Mouse (Mus musculus): ENCODE results near the gene Ankrd63.

Ankrd63 gene

DNA sequence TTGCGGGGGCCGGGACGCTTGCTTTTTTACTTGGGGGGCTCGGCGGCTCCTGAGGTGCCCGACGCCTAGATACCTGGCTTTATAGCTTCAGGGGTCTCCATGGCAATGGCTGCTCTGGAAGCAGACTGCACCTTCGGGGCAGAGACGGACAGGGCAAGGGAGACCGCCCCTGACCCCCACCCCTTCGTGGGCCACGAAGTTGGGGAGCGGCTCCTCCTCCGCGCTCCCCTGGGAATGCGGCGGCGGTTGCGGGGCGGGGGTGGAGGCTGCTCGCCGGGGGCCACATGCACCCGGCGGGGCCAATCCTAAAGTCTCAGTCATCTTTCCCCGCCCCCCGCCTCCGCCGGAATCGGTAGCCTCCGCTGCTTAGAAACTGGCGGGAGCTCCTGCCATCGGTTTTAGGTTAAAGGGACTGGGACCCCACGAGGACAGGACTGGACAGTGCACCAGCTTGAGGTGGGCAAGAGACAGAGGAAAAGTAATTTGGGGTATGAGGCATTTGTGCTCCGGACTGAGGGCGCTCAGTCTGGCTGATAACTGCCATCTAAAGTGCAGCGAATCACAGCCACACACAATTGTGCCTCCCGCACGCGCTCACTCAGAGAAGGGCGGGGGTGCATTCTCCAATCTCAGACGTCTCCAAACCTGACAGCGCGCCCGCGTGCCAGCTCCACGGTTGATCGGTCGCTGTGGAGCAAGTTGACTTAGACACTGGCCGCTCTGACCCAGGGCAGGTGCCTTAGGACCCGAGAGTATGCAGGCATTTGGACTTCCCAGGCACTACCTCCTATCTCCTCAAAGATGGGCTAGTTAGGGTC lies at the start of gene Ankrd63:
Gene Ankrd63, minus strand, starts transcription at position 51 of the 818 bp plus-strand sequence.
- no peak for DNase-seq

DNA sequence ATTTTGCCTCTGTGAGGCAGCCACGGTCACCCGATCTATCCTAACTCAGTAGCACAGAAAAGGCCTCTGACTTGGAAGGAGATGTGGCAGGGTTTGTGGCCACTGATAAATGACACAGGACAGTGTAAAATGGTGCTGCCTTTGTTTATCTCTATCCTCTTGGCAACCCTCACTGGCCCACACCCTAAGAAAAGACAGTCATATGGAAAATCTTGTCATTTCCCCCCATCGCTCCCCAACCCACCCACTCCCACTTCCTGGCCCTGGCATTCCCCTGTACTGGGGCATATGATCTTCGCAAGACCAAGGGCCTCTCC lies 49.0 kb upstream of the Ankrd63 start:
- DNase-seq = no peak

DNA sequence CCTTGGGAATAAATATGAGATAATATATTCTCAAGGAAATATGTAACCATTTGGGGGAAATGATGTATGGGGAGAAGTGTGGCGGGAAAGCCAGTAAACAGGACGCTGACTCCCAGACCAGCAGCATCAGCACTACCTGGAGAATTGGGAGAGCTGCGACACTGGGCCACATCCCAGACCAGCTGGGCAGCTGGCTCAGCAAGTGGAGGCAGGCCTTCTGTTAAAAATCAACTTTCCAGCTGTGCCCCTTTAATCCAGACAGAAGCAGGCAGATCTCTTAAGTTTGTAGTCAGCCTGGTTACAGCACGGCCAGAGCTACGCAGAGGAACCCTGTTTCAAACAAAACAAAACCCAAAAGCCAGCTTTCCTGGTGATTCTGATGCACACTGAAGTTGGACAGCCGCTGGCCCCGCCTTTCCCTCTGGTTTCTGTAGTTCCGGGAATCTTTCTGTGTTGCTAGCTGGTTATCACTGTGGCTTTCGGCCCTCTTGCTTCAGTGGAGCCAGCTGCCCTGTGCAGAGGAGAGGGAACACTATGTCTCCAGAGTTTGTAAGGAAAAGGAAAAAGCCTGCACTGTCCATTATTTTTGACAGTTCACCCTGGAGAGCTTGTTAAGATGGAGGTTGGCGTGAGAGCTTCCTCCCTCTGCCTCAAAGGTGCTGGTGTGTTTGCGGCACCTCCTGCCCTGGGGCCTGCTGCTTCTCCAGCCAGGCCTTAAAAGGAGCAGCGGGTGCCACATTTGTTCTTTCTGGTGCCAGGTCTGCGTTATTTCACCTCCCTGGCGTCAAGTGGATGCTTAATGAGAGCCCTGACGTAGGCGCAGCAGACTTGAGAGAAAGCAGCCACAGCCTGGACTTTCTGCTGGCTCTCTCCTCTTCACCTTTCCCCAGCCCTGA lies 48.4 kb upstream of the Ankrd63 start:
- no peak for DNase-seq

DNA sequence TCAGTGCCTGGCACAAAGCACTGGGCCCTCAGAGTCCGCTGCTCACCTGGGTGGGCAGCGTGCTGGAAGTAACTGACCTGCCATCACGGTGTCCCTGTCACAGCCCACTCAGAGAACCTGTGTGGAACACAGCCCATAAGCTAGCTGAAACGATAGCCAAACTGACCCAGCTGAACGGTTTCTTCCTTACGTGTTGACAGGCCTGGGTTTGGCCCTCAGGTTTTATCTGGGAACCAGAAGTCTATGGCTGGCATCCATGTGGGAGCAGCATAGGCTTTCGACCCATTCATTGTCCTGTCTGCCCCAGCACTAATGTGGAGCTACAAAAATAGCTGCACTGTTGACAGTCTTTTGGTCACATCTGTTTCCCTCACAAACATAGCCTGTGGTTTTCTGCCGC lies 46.7 kb upstream of the Ankrd63 start:
- no peak for DNase-seq

DNA sequence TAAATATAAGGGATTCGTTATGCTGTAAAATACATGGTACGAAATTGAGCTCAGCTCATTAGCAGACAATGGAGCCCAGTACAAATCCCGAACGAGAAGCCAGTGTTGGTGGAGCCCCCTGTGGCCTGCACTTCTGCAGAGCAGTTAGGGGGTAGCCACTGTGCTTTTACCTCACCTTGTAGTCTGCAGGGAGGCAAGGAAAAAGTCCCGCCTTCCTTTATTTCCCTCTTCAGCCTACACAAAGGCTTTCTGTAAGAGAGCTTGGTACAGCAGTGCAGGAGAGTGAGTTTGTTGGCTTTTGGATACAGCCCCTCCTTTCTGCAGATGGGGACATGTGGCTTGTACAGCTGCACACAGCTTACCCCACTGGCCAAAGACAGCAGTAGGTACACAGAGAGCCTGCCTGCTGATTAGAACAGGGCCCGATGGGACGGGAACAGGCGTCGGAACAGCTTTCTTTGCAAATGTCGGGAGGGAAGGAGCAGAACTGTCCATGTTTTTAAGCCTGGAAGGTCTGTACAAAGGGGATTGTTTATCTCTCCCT lies 45.6 kb upstream of the Ankrd63 start:
- no peak for DNase-seq

DNA sequence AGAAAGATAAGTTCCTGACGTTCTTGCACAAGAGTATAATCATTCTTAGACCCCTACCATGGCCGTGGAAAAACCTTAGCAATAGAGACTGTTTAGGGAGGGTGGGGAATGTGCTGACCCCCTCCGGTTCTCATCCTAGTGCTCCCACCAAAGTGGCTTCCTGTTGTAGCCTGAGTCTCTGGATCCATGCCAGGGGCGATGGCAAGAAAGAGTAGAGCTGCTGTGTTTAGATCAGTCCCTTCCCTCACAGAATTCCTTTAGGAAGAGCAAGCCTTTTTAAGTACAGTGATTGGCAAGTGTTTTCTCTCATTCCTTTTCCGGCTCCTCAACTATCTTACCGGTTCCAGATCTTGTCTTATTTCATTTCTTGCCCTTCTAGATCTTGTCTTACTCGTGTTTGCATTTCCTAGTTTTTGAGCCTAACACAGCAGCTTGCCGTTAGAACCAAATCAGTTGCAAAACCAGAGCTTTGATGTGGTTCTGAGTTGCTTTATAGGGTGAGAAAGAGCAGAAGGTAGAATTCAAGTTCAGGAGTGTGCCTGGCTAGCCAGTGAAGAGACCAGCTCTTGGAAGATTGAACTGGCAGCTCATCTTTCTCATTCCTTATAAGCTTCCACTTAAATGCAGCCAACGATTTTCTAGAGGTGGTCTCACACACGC lies 43.7 kb upstream of the Ankrd63 start:
- DNase-seq = peak; percentile 69

DNA sequence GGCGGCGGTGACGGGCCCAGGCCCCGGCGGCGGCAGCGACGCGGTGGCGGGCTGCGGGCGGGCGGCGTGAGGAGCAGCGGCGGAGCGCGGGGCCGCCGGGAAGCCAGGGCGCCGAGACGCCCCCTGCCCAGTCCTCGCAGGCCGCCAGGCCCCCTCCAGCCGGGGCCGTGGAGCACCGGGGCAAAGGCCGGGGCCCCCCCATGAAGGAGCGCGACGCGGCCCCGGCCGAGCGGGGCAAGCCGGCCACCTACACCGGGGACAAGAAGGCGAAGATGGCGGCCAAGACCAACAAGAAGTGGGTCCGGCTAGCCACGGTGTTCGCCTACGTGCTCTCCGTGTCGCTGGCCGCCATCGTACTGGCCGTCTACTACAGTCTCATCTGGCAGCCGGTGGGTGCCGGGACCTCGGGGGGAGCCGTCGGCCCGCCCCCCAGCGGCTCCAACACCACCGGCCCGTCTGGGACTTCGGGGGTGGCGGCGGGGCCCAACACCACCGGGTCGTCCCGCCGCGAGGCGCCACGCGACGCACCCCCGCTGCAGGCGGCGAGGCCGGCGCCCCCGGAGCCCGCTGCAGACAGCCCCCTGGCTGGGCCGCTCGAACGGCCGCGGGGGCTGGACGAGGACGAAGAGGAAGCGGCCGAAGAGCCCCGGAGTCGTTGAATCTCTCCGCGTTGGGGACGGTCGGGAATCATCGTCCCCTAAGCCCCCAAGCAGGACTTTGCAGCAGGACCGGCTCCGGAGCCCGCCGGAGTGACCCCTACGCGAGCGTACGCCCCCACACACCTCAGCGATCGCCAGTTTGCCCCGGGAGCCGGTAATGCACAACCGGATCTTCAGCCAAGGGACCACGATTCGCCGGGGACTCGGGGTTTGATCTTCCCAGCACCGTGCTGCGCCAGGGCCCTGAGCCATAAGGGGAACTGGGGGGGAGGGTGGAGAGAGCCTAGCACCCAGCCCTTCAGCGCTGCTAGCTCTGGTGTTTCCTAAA lies 42.4 kb upstream of the Ankrd63 start:
- no peak for DNase-seq

DNA sequence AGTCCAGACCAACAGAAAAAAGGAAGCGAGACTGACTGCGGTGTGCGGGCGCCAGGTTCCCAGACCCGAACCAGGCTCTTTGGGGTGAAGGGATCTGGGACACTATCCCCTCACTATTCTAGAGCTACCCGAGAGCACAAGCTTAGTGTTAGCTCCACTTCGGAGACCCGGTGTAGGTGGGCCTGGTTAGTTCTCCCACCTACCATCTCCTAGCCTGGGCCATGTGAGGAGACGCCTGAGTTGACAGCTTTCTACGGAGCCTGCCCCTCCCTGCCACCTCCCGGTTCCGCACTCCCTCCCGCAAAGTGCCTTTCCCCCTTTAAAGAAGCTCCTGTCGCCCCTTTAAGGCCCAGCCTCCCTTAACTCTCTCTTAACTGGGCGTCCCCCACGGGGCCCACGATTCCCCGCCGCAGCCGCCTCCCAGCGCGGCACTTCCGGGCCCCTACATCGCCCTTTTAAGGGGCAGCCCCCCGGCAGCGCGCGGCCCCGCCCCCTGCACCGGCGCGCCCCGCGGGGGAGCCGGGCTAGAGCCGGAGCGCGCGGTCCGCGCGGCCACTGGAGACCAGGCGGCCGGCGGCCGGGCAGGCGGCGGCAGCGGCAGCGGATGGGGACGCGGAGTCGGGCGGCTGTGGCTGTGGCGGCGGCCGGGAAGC lies 41.6 kb upstream of the Ankrd63 start, which contains the start of gene Inafm2:
Gene Inafm2, plus strand, starts transcription at position 527 of the 653 bp plus-strand sequence.
- DNase-seq = peak; percentile 89

DNA sequence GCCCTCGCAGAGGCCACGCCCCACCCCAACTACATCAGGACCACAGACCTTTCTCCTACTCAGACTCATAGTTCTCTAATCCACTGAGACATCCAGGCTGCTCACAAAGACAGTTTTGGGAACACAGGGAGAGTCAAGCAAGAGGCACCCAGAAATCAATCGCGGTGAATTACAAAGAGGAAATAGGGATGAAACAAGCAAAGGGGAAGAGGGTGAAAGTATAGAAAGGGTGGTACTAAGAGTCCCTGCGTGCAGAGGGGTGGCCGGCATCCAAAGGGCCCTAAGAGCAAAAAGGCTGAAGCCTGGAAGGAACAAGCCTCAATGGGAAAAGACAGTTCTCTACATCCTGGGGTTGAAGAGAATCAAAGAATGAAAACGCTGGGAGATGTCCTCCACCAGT lies 40.9 kb upstream of the Ankrd63 start:
- DNase-seq = no peak

DNA sequence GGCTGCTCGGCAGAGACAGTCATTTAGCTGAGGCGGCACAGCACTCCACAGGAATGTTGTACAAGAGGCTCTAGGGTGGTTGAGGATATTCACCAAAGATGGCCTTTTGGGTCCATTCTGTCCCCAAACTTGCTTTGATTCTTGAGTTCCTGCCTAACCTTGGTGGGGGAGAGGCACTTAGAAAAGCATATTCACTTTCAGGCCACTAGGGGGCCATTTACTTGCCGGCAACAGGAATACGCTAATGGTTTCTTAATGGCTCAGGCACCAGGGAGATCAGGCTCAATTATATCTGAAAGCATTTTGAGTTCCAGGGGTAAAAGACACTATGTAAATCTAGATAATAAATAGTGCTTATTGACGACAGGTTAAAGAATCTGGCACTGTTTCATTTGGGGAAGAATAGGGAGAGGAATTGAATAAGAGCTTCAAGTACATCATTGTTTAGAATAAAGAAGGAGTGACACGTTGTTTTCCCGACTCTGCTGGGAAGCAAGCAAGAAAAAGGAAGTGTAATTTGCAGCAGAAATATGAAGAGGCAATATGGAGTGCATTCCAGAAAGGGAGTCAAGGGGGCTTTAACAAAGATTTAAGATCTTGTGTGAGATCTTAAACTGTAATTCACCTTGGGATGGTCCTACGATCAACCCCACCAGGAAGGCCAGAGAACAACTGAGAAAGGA lies 39.6 kb upstream of the Ankrd63 start:
- DNase-seq = peak; percentile 56

DNA sequence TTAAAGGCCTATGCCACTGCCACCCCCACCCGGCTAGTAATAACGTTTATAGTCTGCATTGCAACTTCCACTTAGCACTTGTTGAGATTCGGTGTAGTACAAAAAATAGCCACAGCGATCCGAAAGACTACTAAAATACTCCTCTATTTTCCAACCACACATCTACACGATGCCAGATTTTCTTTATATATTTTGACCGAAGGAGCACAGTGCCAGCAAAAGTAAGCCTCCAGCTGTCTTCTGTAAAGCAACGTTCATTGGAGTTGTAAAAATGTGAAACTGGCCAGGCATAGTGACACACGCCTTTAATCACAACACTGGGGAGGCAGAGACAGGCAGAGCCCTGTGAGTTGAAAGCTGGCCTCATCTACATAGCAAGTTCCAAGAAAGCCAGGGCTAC lies 37.4 kb upstream of the Ankrd63 start:
- no peak for DNase-seq

DNA sequence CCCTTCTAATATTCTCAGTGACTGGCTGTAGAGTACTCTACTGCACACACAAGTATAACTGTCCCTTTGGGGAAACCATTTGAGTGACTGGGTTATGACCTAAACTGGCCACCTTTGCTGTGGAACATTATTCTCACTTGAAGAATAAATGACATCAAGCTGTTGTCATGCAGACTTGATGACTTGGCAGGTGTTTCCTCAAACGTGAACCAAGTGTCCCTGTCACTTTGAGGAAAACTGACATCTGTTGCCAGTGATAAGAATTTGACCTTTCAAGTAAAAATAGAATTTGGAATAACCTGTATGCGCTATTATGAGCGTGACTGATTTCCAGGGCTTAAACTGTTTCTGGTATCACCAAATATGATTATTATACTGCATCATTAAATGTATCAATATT lies 36.6 kb upstream of the Ankrd63 start:
- no peak for DNase-seq

DNA sequence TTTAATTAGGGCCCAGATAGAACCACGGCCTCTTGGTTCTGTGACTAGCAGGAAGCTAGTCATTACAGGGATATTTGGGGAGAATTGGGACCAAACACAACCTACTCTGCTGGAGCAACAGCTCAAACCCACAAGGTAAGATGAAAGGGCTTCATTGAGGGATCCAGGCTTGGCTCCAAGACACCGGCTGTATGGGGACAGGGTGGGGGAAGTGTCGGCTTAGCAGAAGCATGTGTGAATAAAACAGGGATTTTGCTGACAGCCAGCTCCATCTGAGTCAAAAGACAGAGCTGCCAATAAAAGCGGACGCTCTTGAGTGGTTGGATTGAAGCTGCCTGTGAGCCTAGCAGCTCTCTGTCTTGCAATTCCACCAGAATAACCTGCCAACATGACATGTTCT lies 29.6 kb upstream of the Ankrd63 start:
- DNase-seq = no peak

DNA sequence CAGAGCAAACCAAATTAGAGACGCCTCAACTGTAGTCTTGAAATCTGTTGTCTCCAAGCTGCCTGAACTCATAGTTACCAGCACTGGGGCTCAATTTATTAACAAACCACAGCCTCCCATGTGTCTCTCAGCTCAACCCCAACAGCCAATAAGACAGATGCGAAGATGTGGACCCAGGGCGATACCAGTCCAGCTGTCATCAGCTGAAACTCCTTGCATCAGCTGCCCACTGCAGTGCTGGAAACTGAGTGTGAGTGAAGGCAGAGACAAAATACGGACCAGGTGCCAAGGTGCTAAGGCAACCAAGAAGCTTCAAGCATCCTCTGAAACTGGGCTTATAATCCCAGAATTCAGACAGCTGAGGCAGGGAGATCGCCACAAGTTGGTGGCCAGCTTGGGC lies 28.2 kb upstream of the Ankrd63 start:
- DNase-seq = no peak

DNA sequence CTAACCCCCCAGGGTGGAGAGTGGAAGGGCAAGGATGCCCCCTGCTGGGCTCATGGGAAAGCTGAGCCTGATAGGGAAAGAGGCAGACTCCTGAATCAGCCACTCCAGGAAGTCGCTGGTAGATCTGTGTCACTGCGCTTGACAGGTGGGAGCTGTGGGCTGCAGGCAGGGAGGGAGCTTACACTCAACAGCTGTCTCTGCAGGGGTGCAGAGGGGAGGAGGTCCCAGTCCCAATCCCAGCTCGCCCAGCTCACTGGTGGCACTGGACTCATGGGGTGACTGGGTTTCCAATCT lies 26.8 kb upstream of the Ankrd63 start:
- peak; percentile 86 for DNase-seq

DNA sequence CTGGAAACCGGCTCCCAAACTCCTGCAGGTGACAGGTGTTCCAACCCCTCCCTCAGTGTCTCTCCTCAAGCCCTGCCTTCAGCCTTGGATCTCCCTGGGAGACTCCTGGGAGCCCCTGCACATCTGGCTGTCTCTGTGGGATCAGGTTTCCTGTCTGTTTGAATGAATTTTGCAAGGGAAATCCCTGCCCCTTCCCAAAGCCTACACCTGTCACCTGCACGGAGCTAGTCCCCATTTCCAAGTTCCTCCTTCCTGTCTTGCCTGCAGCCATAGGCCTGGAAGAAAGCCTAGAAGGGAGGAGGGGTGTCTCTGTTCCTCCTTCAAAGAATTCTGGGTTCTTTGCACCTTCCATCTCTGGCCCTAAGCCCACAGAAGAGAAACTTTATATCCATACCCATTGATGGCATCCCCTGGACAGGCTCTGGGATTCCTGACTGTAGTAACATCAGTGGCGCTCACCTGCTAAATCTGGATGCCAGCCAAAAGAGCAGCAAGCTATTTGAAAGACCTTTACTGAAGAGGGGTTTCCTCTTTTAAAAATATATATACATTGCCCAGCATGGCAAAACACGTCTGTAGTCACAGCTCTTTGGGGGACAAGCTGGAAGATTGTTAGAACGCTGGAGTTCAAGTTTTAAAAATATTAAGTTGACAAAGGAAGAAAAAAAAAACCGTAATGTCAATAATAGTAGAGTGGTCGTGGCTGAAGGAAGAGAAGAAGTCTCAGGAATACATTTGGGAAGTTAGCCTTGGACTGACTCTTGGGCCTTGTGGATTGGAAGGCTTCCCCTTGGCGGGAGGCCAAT lies 26.3 kb upstream of the Ankrd63 start:
- no peak for DNase-seq

DNA sequence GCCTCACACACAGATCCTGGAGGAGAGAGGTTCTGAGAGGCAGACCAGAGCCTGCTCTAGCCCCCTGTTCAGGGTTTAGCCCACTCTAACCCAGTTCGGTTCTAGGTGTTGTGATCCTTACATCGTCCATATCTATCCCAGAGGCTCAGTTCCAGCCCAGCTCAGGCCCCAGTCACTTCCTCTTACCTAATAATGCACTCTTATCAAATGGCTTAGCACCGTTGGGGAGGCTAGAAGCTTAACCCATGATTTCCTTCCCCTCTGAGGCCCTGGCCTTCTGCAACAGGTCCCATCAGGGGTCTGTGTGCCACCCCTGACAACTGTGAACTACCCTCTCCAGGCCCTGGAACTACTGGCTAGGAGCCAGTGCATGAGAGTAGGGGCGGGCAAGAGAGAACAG lies 25.4 kb upstream of the Ankrd63 start:
- DNase-seq = no peak

DNA sequence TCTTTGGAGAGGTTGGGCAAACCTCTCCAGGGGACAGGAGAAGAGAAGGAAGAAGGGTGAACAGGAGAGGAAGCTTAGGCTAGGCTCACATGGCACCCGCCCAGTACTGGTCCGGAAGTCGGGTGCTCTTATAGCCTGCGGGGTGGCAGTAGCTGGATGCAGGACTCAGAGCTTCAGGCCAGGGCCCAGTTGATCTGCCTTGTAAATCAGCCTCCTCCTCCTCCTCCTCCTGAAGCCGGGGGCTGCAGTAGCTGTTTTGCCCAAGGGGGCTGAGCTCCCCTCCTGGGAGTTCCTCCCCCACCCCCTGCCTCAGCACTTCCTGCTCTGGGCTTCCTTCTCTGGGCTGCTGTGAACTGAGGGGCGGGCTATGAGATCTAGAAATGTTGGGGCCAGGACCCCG lies 24.6 kb upstream of the Ankrd63 start, which contains the start of gene Plcb2:
Gene Plcb2, minus strand, starts transcription at position 102 of the 400 bp plus-strand sequence.
- DNase-seq = peak; percentile 38

DNA sequence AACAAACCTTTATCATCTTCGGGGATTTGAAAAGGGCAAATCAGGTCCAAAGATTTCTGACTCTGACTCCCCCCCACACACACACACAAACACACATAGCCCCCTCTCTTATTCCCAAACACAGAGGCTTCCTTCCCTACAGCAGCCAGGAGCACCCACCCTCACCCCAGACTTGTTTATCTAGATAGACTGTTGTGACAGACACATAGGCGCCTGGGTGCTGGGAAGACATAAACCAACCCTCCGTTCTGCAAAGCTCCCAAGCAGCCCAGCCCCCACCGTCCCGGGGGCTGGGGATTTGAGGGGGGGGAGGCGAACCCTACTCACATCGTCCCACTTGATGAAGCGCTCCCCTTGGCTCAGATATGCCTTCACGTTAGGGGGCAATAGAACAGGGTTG lies 24.1 kb upstream of the Ankrd63 start:
- DNase-seq = peak; percentile 35

DNA sequence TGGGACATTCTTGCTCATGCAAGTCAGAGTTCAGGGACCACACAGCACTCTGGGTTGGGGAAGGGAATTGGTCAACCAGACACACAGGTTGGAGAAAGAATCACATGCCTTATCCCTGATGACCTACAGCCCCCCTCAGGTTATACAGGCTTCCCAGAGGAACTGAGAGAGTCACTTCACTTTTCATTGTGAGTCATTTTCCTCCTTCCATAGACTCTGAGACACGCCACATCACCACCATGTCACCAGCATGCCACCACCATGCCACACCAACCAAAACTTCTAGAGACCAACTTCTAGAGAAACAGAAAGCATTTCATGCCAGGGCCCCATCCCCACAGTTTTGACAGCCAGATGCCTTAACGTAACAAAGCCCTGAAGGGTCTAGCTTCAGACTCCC lies 23.1 kb upstream of the Ankrd63 start:
- DNase-seq = no peak
